Mouse (Mus musculus): ENCODE data around the gene Pmel.

DNA sequence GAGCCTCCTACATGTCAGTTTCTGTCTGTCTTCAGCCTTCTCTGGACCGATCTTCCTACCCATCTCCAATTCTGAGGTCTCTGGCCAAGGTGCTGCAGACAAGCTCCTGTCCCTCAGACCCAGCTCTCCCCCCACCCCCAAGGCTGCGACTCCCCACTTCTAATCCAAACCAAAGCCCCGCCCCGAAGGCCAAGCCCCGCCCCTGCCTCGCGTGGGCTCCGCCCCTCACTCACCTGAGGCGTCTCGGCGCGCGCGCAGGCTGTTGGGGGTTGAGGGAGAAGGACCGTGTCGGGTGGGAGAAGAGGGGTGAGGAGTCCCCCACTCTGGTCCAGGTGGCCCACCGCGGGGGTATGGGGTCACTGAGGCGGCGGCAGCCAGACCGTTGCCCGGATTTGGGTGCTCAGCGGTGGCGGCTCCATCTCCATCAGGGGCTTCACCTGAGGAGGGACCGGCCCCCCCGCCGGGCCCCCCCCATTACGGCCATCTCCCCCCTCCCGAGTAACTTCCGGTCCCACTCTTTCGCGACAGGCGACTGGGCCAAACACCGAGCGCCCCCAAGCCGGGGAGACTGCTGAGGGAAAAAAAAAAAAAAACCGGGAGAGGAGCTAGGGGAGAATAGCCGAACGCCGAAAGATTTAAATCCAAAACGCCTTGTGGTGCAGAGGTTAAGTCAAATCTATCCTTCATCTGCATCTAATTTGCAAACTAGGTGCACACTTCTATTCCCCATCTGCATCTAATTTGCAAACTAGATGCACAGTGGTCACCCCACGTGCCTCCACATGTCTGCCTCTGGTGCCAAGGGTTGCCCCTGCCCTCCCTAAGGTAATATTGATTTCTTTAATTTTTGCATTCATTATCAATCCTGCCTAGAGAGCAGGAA, 35.0 kb upstream of the Pmel start:
- TF ChIP-seq MAX (IDR thresholded peaks at IDR 0.05; ENCODE audit: low read length) = no peak
- TF ChIP-seq TAL1 (IDR thresholded peaks at IDR 0.05; ENCODE audit: low read length) = no peak
- no peak for TF ChIP-seq ZC3H11A (IDR thresholded peaks at IDR 0.05; ENCODE audit: low read depth, low read length)
- no peak for TF ChIP-seq CTCF (IDR thresholded peaks at IDR 0.05 in 2 of 3, conservative IDR thresholded peaks at IDR 0.05 in 1 of 3; ENCODE audit: control insufficient read depth in 1 of 3, insufficient read depth in 1 of 3, low read depth in 2 of 3, low read length in 3 of 3, poor library complexity in 1 of 3, severe bottlenecking in 1 of 3)
